Mouse (Mus musculus): ENCODE measurements around the gene Proca1.

Proca1 gene

DNA sequence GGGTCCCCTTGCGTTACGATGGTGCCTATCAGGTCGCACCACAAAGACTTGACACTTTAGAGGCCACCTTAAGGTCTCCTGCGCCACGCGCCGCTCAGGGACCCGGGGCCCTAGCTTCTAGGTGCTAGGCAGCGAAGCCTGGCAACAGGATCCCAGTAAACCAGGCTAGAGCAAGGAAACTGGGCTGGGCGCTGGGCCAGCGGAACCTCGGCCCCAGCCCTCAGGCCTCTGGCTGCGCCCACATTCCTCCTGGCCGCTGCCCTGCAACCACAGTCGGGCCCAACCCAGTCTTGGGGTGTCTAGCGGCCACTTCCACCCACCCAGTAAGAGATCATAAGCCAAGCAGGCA lies 27.5 kb upstream of the Proca1 start:
- DNase-seq (ENCODE audit: extremely low read depth, low read depth) = no peak

DNA sequence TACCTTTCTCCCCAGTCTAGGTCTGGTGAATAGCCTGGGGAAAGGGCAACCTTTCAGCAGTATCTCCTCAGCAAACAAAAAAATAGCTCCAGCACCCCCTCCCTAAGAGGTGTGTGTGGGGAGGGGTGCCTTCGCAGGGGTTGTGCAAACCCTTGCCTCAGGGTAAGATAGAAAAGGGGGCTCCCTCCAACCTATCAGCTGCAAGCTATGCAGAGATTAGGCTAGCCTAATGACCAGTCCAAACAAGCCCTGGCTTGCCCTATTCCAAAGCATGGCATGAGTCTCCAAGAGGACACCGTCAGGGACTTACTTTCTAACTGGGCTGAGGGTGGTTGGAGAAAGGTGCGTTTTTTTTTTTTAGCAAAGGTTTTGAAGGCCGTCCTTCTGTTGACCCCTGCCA lies 27.0 kb upstream of the Proca1 start:
- DNase-seq (ENCODE audit: extremely low read depth, low read depth) = no peak

DNA sequence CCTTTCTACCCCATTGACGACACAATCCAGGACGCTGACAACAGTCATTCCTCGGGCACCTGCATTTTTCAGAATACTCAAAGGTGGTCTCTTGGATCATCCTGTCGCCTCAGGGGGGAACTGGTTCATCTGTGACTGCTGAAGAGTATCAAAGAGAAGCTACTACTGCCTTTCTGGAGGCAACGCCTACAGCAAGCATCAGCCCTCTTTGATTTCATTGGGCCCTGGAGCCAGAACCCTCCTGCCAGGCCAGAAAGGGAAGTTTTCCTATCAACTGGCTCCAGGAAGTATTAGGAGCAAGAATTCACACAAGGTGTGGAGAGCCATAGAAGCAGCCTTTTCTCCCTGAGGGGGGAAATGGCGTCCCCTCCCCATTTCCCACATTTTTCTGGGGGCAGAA lies 26.6 kb upstream of the Proca1 start:
- no peak for DNase-seq (ENCODE audit: extremely low read depth, low read depth)

DNA sequence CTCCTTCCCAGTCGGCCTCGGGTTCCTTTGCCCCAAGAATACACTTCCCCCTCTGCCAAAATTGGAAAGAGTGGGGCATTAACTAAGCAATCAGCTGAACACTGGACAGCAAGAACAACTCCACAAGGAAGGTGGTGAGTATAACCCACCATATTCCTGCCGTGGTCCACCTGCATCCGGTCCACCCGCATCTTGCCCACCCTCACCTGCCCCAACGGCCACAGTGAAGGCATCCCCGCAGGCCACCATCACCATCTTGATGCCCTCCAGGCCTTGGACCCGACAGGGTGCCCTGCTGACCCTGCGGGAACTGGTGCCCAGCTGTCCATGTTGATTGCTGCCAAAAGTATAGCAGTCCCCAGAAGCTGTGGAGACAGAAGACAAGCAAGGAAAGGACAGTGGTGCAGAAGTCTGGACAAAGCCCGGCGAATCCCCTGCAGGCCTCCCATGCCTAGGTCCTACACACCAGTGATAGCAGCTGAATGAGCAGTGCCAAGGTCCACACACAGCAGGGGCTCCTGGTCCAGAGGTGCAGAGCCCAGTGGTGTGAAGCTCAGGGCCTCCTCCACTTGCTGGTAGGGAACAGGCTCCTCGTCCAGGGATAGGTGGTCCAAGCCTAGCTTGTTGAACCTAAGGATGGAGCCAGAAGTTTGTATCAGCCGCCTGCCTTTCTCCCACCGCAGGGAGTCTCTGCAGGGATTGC lies 25.8 kb upstream of the Proca1 start:
- no peak for DNase-seq (ENCODE audit: extremely low read depth, low read depth)

DNA sequence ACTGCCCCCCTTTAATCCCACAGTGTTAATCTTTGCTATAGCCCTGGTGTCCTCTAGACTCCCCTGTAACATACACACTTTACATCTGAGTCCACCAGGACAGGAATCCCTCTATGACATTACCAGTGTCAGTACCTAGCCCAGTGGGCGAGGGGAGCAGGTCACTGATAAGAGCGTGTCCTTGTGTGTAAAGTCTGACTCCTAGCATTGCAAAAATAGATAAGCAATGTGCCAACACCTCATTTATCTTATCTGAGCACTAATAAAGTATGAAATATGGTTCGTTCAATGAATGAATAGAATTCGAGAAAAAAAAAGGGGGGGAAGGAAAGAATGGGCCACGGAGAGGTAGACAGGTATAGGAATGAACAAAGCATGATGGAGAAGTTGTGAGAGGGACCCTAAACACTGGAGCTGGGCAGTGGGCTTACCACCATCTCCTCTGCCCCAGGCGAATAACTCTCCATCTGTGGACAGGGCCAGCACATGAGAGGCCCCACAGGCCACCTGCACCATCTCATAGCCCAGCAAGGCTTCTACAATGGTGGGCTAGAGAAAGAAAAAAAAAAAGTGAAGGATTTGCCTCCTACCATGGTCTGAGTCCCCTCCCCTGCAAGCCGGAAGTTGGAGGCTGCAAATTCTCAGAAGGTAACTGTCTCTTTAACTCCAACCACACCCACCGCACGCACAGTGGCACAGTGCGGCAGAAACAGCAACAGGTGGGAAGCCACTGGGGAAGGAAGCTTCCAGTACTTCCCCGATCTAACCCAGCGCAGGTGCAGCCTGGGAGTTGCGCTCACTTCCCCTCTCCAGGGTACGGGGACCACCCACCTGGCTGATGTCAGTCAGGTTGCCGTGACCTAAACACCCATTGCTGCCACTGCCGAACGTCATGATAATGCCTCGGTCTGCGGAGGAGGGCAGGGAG lies 24.4 kb upstream of the Proca1 start:
- no peak for DNase-seq (ENCODE audit: extremely low read depth, low read depth)

DNA sequence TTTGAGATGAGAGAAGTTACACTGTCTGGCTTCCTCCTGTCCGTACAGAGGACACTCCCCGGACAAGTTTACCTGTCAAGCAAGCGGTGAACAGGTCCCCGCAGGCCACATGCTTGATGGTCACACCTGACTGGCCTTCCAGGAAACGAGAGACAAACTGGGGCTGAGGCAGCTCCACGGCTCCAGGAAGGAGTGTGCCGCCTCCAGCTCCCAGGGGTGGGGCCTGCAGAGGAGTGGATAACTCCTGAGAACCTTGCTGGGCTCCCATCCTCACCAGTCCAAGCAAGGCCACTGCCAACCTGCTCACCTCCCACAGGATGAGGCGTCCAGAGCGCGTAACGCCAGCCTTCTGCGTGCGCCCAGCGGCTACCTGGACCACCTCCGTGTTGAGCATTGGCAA lies 22.9 kb upstream of the Proca1 start:
- DNase-seq (ENCODE audit: extremely low read depth, low read depth) = no peak

- DNase-seq (ENCODE audit: extremely low read depth, low read depth) = no peak
Observed at GRCm38 (mm10) chr11:78171328-78171727, 21.9 kb upstream of the Proca1 start.

GRCm38 (mm10) chr11:78172034-78172747 lies 21.0 kb upstream of the Proca1 start:
- DNase-seq (ENCODE audit: extremely low read depth, low read depth) = no peak

GRCm38 (mm10) chr11:78172748-78173383 lies 20.3 kb upstream of the Proca1 start:
- DNase-seq (ENCODE audit: extremely low read depth, low read depth) = no peak

GRCm38 (mm10) chr11:78174506-78174905 lies 18.7 kb upstream of the Proca1 start:
- DNase-seq (ENCODE audit: extremely low read depth, low read depth) = no peak

DNA sequence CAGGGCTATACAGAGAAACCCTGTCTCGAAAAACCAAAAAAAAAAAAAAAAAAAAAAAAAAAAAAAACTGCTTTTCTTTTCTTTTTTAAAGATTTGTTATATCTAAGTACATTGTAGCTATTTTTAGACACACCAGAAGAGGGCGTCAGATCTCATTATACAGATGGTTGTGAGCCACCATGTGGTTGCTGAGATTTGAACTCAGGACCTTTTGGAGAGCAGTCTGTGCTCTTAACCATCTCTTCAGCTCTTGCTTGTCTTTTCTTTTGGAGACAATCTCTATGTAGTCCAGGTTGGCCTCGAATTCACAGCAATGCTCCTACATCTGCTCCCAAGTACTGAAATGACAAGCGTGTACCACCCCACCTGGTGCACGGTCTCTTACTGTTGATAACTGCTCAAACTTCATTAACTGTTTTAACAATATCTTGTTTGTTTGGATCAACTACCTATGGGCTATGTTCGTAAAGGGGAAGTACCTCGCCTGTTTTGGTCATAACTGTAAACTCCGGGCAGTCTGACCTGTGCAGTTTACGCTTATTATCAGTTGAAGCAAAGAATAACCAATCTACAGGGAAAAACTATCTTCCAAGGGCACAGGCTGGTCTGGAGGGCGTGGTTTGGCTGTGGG lies 17.3 kb upstream of the Proca1 start:
- peak; percentile 81 for DNase-seq (ENCODE audit: extremely low read depth, low read depth)

DNA sequence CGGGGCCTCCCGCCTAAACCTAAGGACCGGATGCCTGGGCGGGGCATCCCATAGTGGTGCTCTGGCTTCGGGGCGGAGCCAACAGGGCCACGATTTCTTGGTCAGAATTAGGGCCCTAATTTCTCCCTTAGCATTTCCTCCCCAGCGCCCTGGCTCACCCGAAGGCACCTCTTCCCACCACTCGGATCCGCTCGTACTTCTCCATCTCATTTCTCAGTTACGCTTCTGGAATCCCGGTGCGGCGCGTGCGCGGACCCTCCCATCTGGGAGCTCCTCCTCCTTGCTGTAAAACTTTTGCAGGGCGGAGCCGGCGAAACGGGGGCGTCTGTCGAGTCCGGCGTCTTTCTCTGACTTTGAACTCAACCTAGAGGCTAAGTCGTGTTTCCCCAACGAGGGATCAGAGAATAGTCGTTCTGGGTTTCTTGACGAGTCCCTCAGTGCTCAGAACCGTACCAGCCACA lies 16.8 kb upstream of the Proca1 start, which contains the start of the genes Nek8 and Tlcd1:
Gene Nek8, minus strand, starts transcription at position 274 of the 461 bp plus-strand sequence.
Gene Tlcd1, plus strand, starts transcription at position 310 of the 461 bp plus-strand sequence.
- peak; percentile 72 for DNase-seq (ENCODE audit: extremely low read depth, low read depth)

DNA sequence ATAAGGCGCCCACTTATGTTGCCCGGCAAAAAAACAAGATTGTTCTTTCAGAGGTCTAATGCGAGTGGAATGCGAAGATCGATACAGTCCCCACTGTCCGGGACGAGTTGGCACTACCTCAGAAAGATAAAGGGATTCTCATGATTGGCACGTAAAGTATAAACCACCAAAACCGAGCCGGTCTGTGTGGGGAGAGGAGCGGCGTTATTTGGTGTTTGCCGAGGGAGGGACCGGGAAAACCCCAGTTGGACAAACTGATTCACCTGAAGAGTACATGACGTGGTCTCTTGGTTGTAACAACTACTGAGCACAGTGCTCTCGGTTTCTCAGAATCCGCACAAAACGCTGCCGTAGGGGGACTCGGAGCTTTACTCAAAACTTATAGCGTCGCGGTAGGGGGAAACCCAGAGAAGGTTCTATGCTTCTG lies 16.3 kb upstream of the Proca1 start:
- DNase-seq (ENCODE audit: extremely low read depth, low read depth) = no peak

- DNase-seq (ENCODE audit: extremely low read depth, low read depth) = no peak
Observed at GRCm38 (mm10) chr11:78177437-78177836, 15.8 kb upstream of the Proca1 start.

DNA sequence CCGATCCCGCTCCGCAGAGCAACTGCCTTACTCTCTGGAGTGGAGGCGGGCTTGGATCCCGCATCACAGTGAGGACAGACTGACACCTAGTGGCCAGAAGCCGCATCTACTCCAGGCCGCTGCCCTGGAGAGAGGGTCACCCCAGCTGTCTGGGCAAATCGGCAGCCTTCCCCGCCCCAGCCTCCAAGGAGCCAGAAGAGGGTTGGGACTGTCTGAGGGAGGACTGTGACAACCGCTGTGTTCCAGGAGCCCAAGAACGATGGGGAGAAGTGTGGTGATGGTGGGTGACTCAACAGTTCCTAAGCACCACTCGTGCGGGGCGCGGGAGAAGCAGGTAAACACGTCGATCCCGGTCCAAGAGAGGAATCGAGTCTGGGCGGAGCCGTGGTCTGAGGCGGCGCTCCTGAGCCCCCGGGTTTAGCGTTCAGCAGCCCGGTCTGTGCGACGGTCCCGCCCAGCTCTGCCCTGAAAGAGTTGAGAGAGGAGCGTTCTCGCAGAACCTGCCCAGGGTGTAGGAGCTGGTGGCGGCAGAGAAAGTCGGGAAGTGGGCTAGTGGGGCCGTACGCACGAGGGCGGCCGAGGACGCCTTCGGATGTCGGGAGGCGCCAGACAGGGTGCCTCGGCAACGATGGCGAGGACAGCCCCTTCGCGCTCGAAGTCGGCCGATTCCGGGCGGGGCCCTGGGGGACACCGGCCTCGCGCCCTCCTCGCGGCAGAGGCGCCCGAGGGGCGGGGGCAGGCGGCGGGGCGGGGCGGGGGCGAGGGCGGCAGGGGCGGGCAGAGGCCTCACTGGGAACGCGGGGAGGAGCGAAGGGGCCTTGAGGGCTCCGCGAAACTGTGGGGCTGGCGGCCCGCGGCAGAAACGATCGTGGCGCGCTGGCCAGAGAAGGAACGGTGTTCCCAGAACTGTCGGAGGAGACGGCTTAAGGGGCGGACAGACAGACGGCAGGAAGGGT lies 15.0 kb upstream of the Proca1 start:
- DNase-seq (ENCODE audit: extremely low read depth, low read depth) = peak; percentile 81

- DNase-seq (ENCODE audit: extremely low read depth, low read depth) = peak; percentile 76
Observed at GRCm38 (mm10) chr11:78178859-78179437, 14.2 kb upstream of the Proca1 start.

DNA sequence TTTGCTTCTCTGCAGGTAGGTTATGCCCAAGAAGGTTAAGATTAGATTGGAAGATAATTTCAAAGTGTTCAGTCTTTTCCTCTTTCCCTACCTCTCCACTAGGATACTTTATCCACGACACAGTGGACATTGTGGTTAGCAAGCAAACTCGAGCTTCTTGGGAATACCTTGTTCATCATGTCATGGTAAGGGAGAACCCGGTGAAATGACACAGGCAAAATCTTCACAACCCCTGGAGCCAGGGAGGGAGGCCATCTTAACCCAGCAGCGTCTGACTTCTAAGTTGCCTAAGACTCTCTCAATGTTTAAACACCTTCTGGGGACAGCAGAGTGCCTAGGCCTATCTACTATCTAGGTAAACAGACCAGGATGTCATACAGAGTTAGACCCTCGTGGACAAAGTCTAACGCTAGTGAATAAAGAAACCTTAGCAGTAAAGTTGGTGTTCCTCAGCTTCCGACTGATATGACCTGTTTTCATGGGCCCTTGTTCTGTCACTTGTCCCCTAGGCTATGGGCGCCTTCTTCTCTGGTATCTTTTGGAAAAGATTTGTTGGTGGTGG lies 13.7 kb upstream of the Proca1 start:
- DNase-seq (ENCODE audit: extremely low read depth, low read depth) = no peak

DNA sequence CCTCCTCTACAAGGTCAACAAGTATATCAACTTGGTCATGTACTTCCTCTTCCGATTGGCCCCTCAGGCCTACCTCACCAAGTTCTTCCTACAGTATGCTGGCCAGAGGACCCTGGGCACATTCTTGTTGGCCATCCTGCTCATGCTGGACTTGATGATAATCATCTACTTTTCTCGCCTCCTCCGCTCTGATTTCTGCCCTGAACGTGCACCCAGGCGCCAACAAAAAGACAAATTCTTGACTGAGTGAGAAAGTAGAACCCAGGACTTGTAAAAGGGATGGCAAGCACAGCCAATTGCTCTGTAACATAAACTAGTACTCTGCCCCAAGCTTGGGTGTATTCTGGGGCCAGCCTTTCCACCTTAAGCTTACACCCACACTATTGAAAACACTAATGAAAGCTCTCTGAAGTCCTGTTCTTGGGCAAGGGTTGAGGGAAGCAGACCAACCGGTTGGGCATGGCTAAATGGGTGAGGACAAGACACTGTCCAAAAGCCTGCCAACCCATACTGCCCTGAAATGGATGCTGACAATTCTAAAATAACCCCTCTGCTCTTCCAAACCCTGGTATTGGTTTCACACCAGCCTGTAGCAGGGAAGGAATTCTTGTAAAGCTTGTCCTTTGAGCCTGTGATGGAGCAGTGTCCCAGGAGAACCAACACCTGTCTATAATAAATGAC lies 13.0 kb upstream of the Proca1 start:
- no peak for DNase-seq (ENCODE audit: extremely low read depth, low read depth)

Data from MEL-GATA-1-ER (cell line).